Mouse (Mus musculus): ENCODE results near the gene Pes1. TPM values are rescaled to one million over a fixed set of nuclear protein-coding genes. Genes with fewer than 3 reads are reported as not detected.

Pes1 gene
- polyA plus RNA-seq, 1 experiment = 17.8 TPM

- Histone ChIP-seq H3K4me3 (ENCODE audit: low read depth, low read length) (peak overlapping the region; percentile 41), H3K4me1 (ENCODE audit: control insufficient read depth, insufficient read depth, insufficient read length, low read length) (peaks cover 3% of the 10 kb centered on the region; the same call in 1 of the 2 replicates), H3K36me3 (ENCODE audit: control insufficient read depth, insufficient read depth, low read length) (no peaks in the 10 kb centered on the region), H3K27ac (ENCODE audit: insufficient read depth, low read depth, low read length) (peak overlapping the region; percentile 39; the same call in 1 of the 2 replicates), H3K27me3 (ENCODE audit: control insufficient read depth, insufficient read depth, low read length) (no peaks in the 10 kb centered on the region)
- WGBS = 65% methylated on average over 10 of the region's 10 CpGs
- TF ChIP-seq POLR2A (IDR thresholded peaks at IDR 0.05; ENCODE audit: low read depth, low read length) (no peak), CTCF (IDR thresholded peaks at IDR 0.05; ENCODE audit: extremely low read depth, insufficient read length, insufficient replicate concordance, low read depth, low read length) (no peak)
Observed at GRCm38 (mm10) chr11:3963155-3963554, 620 bp upstream of the Pes1 start.

- 0 out of 2 replicates have a peak, but pooled peaks cover 2% of the 10 kb centered on the region for H3K36me3 ChIP-seq (ENCODE audit: control insufficient read depth, insufficient read depth, low read length)
- H3K4me1 ChIP-seq (ENCODE audit: control insufficient read depth, insufficient read depth, insufficient read length, low read length) = peaks cover 3% of the 10 kb centered on the region; the same call in 1 of the 2 replicates
- 5% methylated on average over 11 of the region's 11 CpGs for WGBS
- H3K4me3 ChIP-seq (ENCODE audit: low read depth, low read length) = peak overlapping the region; percentile 94
- H3K27ac ChIP-seq (ENCODE audit: insufficient read depth, low read depth, low read length) = 0 out of 2 replicates have a peak overlapping the region, but pooled peaks have one; percentile 11
- no peaks in the 10 kb centered on the region for H3K27me3 ChIP-seq (ENCODE audit: control insufficient read depth, insufficient read depth, low read length)
- TF ChIP-seq CTCF (IDR thresholded peaks at IDR 0.05; ENCODE audit: extremely low read depth, insufficient read length, insufficient replicate concordance, low read depth, low read length) (no peak), POLR2A (IDR thresholded peaks at IDR 0.05; ENCODE audit: low read depth, low read length) (no peak)
Observed at GRCm38 (mm10) chr11:3964416-3965172, 819 bp downstream of the Pes1 start.

- no peak overlapping the region for H3K4me3 ChIP-seq (ENCODE audit: low read depth, low read length)
- peaks cover 35% of the 10 kb centered on the region for H3K36me3 ChIP-seq (ENCODE audit: control insufficient read depth, insufficient read depth, low read length)
- 74% methylated on average over 3 of the region's 3 CpGs for WGBS
- no peaks in the 10 kb centered on the region; the same call in 1 of the 2 replicates for H3K4me1 ChIP-seq (ENCODE audit: control insufficient read depth, insufficient read depth, insufficient read length, low read length)
- no peak overlapping the region for H3K27ac ChIP-seq (ENCODE audit: insufficient read depth, low read depth, low read length)
- TF ChIP-seq POLR2A (IDR thresholded peaks at IDR 0.05; ENCODE audit: low read depth, low read length) (no peak), CTCF (IDR thresholded peaks at IDR 0.05; ENCODE audit: extremely low read depth, insufficient read length, insufficient replicate concordance, low read depth, low read length) (peak; percentile 33; the same call in 1 of the 2 replicates)
- H3K27me3 ChIP-seq (ENCODE audit: control insufficient read depth, insufficient read depth, low read length) = no peaks in the 10 kb centered on the region
Observed at GRCm38 (mm10) chr11:3969837-3970236, 6.1 kb downstream of the Pes1 start.

- H3K36me3 ChIP-seq (ENCODE audit: control insufficient read depth, insufficient read depth, low read length) = peaks cover 39% of the 10 kb centered on the region
- H3K4me1 ChIP-seq (ENCODE audit: control insufficient read depth, insufficient read depth, insufficient read length, low read length) = no peaks in the 10 kb centered on the region
- TF ChIP-seq CTCF (IDR thresholded peaks at IDR 0.05; ENCODE audit: extremely low read depth, insufficient read length, insufficient replicate concordance, low read depth, low read length) = no peak
- TF ChIP-seq POLR2A (IDR thresholded peaks at IDR 0.05; ENCODE audit: low read depth, low read length) = no peak
- no peaks in the 10 kb centered on the region for H3K27me3 ChIP-seq (ENCODE audit: control insufficient read depth, insufficient read depth, low read length)
- H3K4me3 ChIP-seq (ENCODE audit: low read depth, low read length) = no peak overlapping the region
- H3K27ac ChIP-seq (ENCODE audit: insufficient read depth, low read depth, low read length) = no peak overlapping the region
- 95% methylated on average over 7 of the region's 7 CpGs for WGBS
Observed at GRCm38 (mm10) chr11:3970361-3970760, 6.6 kb downstream of the Pes1 start.

GRCm38 (mm10) chr11:3973081-3973480 lies 9.3 kb downstream of the Pes1 start:
- Histone ChIP-seq H3K27me3 (ENCODE audit: control insufficient read depth, insufficient read depth, low read length) (no peaks in the 10 kb centered on the region), H3K4me1 (ENCODE audit: control insufficient read depth, insufficient read depth, insufficient read length, low read length) (no peaks in the 10 kb centered on the region), H3K27ac (ENCODE audit: insufficient read depth, low read depth, low read length) (no peak overlapping the region), H3K36me3 (ENCODE audit: control insufficient read depth, insufficient read depth, low read length) (peaks cover 63% of the 10 kb centered on the region), H3K4me3 (ENCODE audit: low read depth, low read length) (no peak overlapping the region)
- TF ChIP-seq POLR2A (IDR thresholded peaks at IDR 0.05; ENCODE audit: low read depth, low read length) = no peak
- no peak for TF ChIP-seq CTCF (IDR thresholded peaks at IDR 0.05; ENCODE audit: extremely low read depth, insufficient read length, insufficient replicate concordance, low read depth, low read length)
- 88% methylated on average over 7 of the region's 7 CpGs for WGBS

- WGBS = 69% methylated on average over 3 of the region's 3 CpGs
- Histone ChIP-seq H3K27ac (ENCODE audit: insufficient read depth, low read depth, low read length) (no peak overlapping the region), H3K4me3 (ENCODE audit: low read depth, low read length) (no peak overlapping the region), H3K36me3 (ENCODE audit: control insufficient read depth, insufficient read depth, low read length) (peaks cover 73% of the 10 kb centered on the region), H3K27me3 (ENCODE audit: control insufficient read depth, insufficient read depth, low read length) (no peaks in the 10 kb centered on the region), H3K4me1 (ENCODE audit: control insufficient read depth, insufficient read depth, insufficient read length, low read length) (no peaks in the 10 kb centered on the region)
- TF ChIP-seq CTCF (IDR thresholded peaks at IDR 0.05; ENCODE audit: extremely low read depth, insufficient read length, insufficient replicate concordance, low read depth, low read length) (no peak), POLR2A (IDR thresholded peaks at IDR 0.05; ENCODE audit: low read depth, low read length) (no peak)
Observed at GRCm38 (mm10) chr11:3974311-3974710, 10.5 kb downstream of the Pes1 start.

GRCm38 (mm10) chr11:3976678-3977077 lies 12.9 kb downstream of the Pes1 start, which contains the start of gene 4930556J24Rik:
TSS of gene 4930556J24Rik (minus strand) at chr11:3976778.
- peaks cover 67% of the 10 kb centered on the region for H3K36me3 ChIP-seq (ENCODE audit: control insufficient read depth, insufficient read depth, low read length)
- TF ChIP-seq POLR2A (IDR thresholded peaks at IDR 0.05; ENCODE audit: low read depth, low read length) (no peak), CTCF (IDR thresholded peaks at IDR 0.05; ENCODE audit: extremely low read depth, insufficient read length, insufficient replicate concordance, low read depth, low read length) (no peak)
- 88% methylated on average over 6 of the region's 6 CpGs for WGBS

More at GRCm38 (mm10) chr11:3976678-3977077, 12.9 kb downstream of the Pes1 start, which contains the start of gene 4930556J24Rik:
- H3K27ac ChIP-seq (ENCODE audit: insufficient read depth, low read depth, low read length) = no peak within 1 kb of the TSS
- H3K4me1 ChIP-seq (ENCODE audit: control insufficient read depth, insufficient read depth, insufficient read length, low read length) = peaks cover 2% of the 10 kb centered on the region; the same call in 1 of the 2 replicates
- no peak within 1 kb of the TSS for H3K4me3 ChIP-seq (ENCODE audit: low read depth, low read length)
- no peaks in the 10 kb centered on the region for H3K27me3 ChIP-seq (ENCODE audit: control insufficient read depth, insufficient read depth, low read length)

Data from small intestine, adult 2 months (tissue).